Mouse (Mus musculus) bone marrow, adult 2 months (tissue): ENCODE measurements around the gene Krt86.

ENCODE experiments used
- CTCF ChIP-seq: fragments of 200-500 bp; IDR thresholded peaks from 2 replicates; pipeline ENCODE4 v1.5.1; 2011; ENCODE audit warnings: low read length, control low read depth; ENCODE audit not compliant: control insufficient read depth, insufficient read depth
- POLR2A ChIP-seq: fragments of 200-500 bp; IDR thresholded peaks from 2 replicates; pipeline ENCODE4 v1.6.1; 2011; ENCODE audit warnings: low read depth, mild to moderate bottlenecking, control low read depth, low read length, borderline replicate concordance; ENCODE audit not compliant: control insufficient read depth

- TF ChIP-seq CTCF (no peak), POLR2A (no peak)
These were observed 11.7 kb downstream of the Krt86 start for GRCm38 (mm10) chr15:101484939-101485338.
